Mouse (Mus musculus) olfactory bulb, adult 2 months (tissue): ENCODE measurements at regions not wholly inside any gene's neighbourhood (a gene's known extent, or its start where the extent isn't known, plus 50 kb on each side); places are given as distances from the start of the nearest gene placed in this dataset.

Experiments used
- CTCF ChIP-seq: fragments of 200-500 bp; IDR thresholded peaks from 2 replicates; pipeline ENCODE4 v1.5.1; 2012; ENCODE audit warnings: low read depth, mild to moderate bottlenecking, low read length, moderate library complexity; ENCODE audit not compliant: insufficient read depth
- POLR2A ChIP-seq: fragments of 200-500 bp; IDR thresholded peaks from 2 replicates; pipeline ENCODE4 v1.6.1; 2012; ENCODE audit warnings: mild to moderate bottlenecking, low read depth, low read length, moderate library complexity; ENCODE audit not compliant: insufficient read depth

DNA sequence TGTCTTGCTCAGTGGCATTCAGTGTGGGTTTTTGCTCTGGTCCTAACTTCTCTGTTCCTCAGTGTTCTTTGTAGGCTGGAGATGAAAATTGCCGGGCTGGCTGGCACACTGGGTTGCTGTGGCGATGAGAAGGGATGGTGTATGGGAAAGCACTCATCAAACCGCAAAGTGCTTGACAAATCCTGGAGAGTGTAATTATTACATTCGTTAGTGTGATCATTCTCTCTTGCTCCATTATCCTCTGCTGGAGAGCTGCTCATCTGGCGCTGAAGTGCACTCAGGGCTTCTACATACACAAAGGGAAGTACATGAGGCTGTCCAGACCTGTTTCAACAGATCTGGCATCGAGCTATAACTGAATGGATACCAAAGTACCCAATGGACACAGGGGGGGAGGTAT lies 605.9 kb upstream of the Cdh11 start:
- no peak for TF ChIP-seq POLR2A
- TF ChIP-seq CTCF: no peak
